Mouse (Mus musculus): ENCODE measurements at regions not wholly inside any gene's neighbourhood (a gene's known extent, or its start where the extent isn't known, plus 50 kb on each side); places are given as distances from the start of the nearest gene placed in this dataset.

DNA sequence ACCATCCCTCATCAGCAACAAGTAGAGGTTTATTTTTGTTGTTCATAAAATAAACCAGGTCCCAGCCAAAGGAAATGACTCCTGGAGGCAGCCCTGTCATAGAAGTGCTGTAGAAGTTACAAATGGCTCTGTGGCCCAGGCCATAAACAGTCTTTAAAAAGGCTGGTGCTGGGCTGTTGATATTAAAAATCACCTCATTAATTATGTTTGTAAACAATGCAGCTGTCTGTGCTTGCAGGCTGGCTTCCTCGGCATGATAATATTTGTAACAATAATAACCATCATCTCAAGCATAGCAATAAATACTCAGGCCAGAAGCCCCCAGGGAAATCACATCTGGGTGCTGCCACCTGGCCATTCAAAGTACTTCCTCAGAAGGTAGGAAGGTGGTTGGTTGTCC is 176.5 kb downstream of the Sptssa start:
- H3K27me3 ChIP-seq (ENCODE audit: control insufficient read depth, insufficient read depth, low read length) = no peaks in the 10 kb centered on the region
- 38% methylated on average over 1 of the region's 1 CpGs for WGBS

DNA sequence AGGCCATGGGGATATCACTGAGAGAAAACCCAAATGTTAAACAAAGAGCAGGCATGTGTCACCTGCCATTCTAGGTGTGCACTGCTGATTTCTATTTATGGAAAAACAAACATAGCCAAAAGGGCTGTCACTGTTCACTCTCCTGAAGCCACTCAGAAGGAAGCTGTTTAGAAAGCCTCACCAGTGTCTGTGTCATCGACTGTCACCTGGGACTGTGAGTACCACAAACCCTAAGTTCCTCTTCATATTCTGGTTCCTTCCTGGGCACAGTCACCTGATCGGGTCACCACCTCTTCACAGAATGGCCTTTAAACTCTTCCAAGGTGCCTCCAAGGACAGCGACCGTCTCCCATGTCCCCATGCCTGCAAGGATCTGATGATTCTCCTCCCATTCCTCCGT is 183.5 kb downstream of the Sptssa start:
- WGBS = 84% methylated on average over 5 of the region's 5 CpGs
- no peaks in the 10 kb centered on the region for H3K36me3 ChIP-seq (ENCODE audit: control insufficient read depth, insufficient read depth, low read length)

More for the DNA sequence above, 176.5 kb downstream of the Sptssa start:
- no peak overlapping the region for H3K4me3 ChIP-seq (ENCODE audit: low read depth, low read length)
- no peaks in the 10 kb centered on the region for H3K36me3 ChIP-seq (ENCODE audit: control insufficient read depth, insufficient read depth, low read length)
- no peak overlapping the region for H3K27ac ChIP-seq (ENCODE audit: low read depth, low read length)
- no peak overlapping the region for H3K9ac ChIP-seq (ENCODE audit: low read length)
- DNase-seq (ENCODE audit: low spot score) = no peak
- no peaks in the 10 kb centered on the region for H3K4me1 ChIP-seq (ENCODE audit: control insufficient read depth, insufficient read depth, low read length)
- H3K4me2 ChIP-seq (ENCODE audit: low read depth) = no peak overlapping the region
- H3K9me3 ChIP-seq (ENCODE audit: control insufficient read depth, low read length) = no peaks in the 10 kb centered on the region
- no peak for ATAC-seq (ENCODE audit: insufficient read depth, low FRiP score, low TSS enrichment)

GRCm38 (mm10) chr12:54472407-54472806 is 184.0 kb downstream of the Sptssa start:
- ATAC-seq (ENCODE audit: insufficient read depth, low FRiP score, low TSS enrichment) (no peak), DNase-seq (ENCODE audit: low spot score) (no peak)
- Histone ChIP-seq H3K4me2 (ENCODE audit: low read depth) (no peak overlapping the region), H3K9ac (ENCODE audit: low read length) (no peak overlapping the region), H3K4me3 (ENCODE audit: low read depth, low read length) (no peak overlapping the region), H3K27me3 (ENCODE audit: control insufficient read depth, insufficient read depth, low read length) (no peaks in the 10 kb centered on the region), H3K4me1 (ENCODE audit: control insufficient read depth, insufficient read depth, low read length) (no peaks in the 10 kb centered on the region), H3K9me3 (ENCODE audit: control insufficient read depth, low read length) (no peaks in the 10 kb centered on the region), H3K27ac (ENCODE audit: low read depth, low read length) (no peak overlapping the region), H3K36me3 (ENCODE audit: control insufficient read depth, insufficient read depth, low read length) (no peaks in the 10 kb centered on the region)
- 92% methylated on average over 3 of the region's 3 CpGs for WGBS

More for the DNA sequence above, 183.5 kb downstream of the Sptssa start:
- DNase-seq (ENCODE audit: low spot score) (no peak), ATAC-seq (ENCODE audit: insufficient read depth, low FRiP score, low TSS enrichment) (no peak)
- Histone ChIP-seq H3K4me3 (ENCODE audit: low read depth, low read length) (no peak overlapping the region), H3K9ac (ENCODE audit: low read length) (no peak overlapping the region), H3K4me1 (ENCODE audit: control insufficient read depth, insufficient read depth, low read length) (no peaks in the 10 kb centered on the region), H3K27ac (ENCODE audit: low read depth, low read length) (no peak overlapping the region), H3K9me3 (ENCODE audit: control insufficient read depth, low read length) (no peaks in the 10 kb centered on the region), H3K27me3 (ENCODE audit: control insufficient read depth, insufficient read depth, low read length) (no peaks in the 10 kb centered on the region), H3K4me2 (ENCODE audit: low read depth) (no peak overlapping the region)

- Histone ChIP-seq H3K4me3 (ENCODE audit: low read depth, low read length) (no peak overlapping the region), H3K4me1 (ENCODE audit: control insufficient read depth, insufficient read depth, low read length) (no peaks in the 10 kb centered on the region), H3K27ac (ENCODE audit: low read depth, low read length) (no peak overlapping the region), H3K4me2 (ENCODE audit: low read depth) (no peak overlapping the region), H3K9ac (ENCODE audit: low read length) (no peak overlapping the region), H3K27me3 (ENCODE audit: control insufficient read depth, insufficient read depth, low read length) (no peaks in the 10 kb centered on the region), H3K36me3 (ENCODE audit: control insufficient read depth, insufficient read depth, low read length) (no peaks in the 10 kb centered on the region), H3K9me3 (ENCODE audit: control insufficient read depth, low read length) (no peaks in the 10 kb centered on the region)
- DNase-seq (ENCODE audit: low spot score) (no peak), ATAC-seq (ENCODE audit: insufficient read depth, low FRiP score, low TSS enrichment) (no peak)
- 83% methylated on average over 2 of the region's 2 CpGs for WGBS
Observed at GRCm38 (mm10) chr12:54467635-54468034, 188.7 kb downstream of the Sptssa start.

- Histone ChIP-seq H3K4me2 (ENCODE audit: low read depth) (no peak overlapping the region), H3K27me3 (ENCODE audit: control insufficient read depth, insufficient read depth, low read length) (no peaks in the 10 kb centered on the region), H3K27ac (ENCODE audit: low read depth, low read length) (no peak overlapping the region), H3K9ac (ENCODE audit: low read length) (no peak overlapping the region), H3K36me3 (ENCODE audit: control insufficient read depth, insufficient read depth, low read length) (no peaks in the 10 kb centered on the region), H3K4me3 (ENCODE audit: low read depth, low read length) (no peak overlapping the region), H3K9me3 (ENCODE audit: control insufficient read depth, low read length) (no peaks in the 10 kb centered on the region), H3K4me1 (ENCODE audit: control insufficient read depth, insufficient read depth, low read length) (no peaks in the 10 kb centered on the region)
- DNase-seq (ENCODE audit: low spot score) = no peak
- ATAC-seq (ENCODE audit: insufficient read depth, low FRiP score, low TSS enrichment) = no peak
- 83% methylated on average over 7 of the region's 7 CpGs for WGBS
Observed at GRCm38 (mm10) chr12:54463806-54464205, 192.6 kb downstream of the Sptssa start.

- ATAC-seq (ENCODE audit: insufficient read depth, low FRiP score, low TSS enrichment) = no peak
- Histone ChIP-seq H3K4me2 (ENCODE audit: low read depth) (no peak overlapping the region), H3K9ac (ENCODE audit: low read length) (no peak overlapping the region), H3K4me3 (ENCODE audit: low read depth, low read length) (no peak overlapping the region), H3K4me1 (ENCODE audit: control insufficient read depth, insufficient read depth, low read length) (no peaks in the 10 kb centered on the region), H3K9me3 (ENCODE audit: control insufficient read depth, low read length) (no peaks in the 10 kb centered on the region), H3K27me3 (ENCODE audit: control insufficient read depth, insufficient read depth, low read length) (no peaks in the 10 kb centered on the region), H3K36me3 (ENCODE audit: control insufficient read depth, insufficient read depth, low read length) (no peaks in the 10 kb centered on the region), H3K27ac (ENCODE audit: low read depth, low read length) (no peak overlapping the region)
- no peak for DNase-seq (ENCODE audit: low spot score)
- 83% methylated on average over 3 of the region's 3 CpGs for WGBS
Observed at GRCm38 (mm10) chr12:54461411-54461810, 195.0 kb downstream of the Sptssa start.

DNA sequence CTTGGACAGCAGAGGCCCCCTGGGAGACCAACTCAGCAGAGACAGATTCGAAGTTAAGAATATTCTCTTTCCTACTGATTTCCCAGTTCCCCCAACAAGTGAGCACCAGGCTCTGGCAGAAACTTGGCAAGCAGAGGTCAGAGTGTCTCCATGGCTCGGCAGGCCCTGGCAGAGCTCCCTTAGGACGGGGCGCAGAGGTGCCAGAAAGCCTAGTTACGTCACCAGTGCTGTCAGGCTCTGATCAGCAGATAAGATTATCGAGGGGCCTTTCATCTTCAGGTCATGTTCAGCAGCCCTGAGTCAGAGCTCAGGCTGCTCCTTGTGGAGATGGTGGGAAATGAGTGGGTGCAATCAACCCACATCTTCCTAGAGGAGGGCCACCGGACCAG is 196.2 kb downstream of the Sptssa start:
- no peak overlapping the region for H3K4me3 ChIP-seq (ENCODE audit: low read depth, low read length)
- H3K27me3 ChIP-seq (ENCODE audit: control insufficient read depth, insufficient read depth, low read length) = no peaks in the 10 kb centered on the region
- no peak for DNase-seq (ENCODE audit: low spot score)
- no peak overlapping the region for H3K9ac ChIP-seq (ENCODE audit: low read length)
- WGBS = 93% methylated on average over 7 of the region's 7 CpGs
- no peaks in the 10 kb centered on the region for H3K36me3 ChIP-seq (ENCODE audit: control insufficient read depth, insufficient read depth, low read length)
- no peak for ATAC-seq (ENCODE audit: insufficient read depth, low FRiP score, low TSS enrichment)
- H3K4me1 ChIP-seq (ENCODE audit: control insufficient read depth, insufficient read depth, low read length) = no peaks in the 10 kb centered on the region
- H3K27ac ChIP-seq (ENCODE audit: low read depth, low read length) = no peak overlapping the region
- H3K9me3 ChIP-seq (ENCODE audit: control insufficient read depth, low read length) = no peaks in the 10 kb centered on the region
- no peak overlapping the region for H3K4me2 ChIP-seq (ENCODE audit: low read depth)

DNA sequence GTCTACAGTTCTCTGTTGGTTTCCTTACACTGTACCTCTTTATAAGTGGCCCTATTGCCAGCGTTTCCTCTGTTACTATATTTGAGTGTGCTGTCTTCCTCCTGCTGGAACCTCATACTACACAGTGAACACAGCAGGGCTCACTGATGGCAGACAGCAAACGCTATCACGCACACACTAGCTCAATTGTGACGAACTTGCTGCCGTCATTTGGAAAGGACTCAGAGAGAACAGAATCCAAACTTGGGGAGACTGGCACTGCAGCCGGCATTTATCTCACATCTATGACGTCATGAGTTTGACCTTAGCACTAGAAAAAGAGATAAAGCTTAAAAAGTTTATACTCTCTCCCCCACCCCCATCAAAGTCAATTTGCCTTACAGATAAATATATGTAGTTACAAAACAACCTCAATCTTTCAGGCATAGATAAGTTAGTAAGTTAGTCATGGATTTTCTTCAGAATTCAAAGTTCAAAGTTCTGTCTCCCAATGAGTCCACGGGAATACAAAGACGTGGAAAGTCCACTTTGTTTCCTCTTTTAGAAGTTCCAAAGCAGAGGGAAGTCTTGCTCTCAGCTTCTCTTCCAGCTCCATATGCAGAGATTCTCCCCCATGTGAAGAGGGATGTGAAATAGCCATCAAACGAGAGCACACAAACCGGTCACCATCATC is 196.8 kb downstream of the Sptssa start:
- Histone ChIP-seq H3K27ac (ENCODE audit: low read depth, low read length) (no peak overlapping the region), H3K9me3 (ENCODE audit: control insufficient read depth, low read length) (no peaks in the 10 kb centered on the region), H3K36me3 (ENCODE audit: control insufficient read depth, insufficient read depth, low read length) (no peaks in the 10 kb centered on the region), H3K27me3 (ENCODE audit: control insufficient read depth, insufficient read depth, low read length) (no peaks in the 10 kb centered on the region), H3K4me3 (ENCODE audit: low read depth, low read length) (no peak overlapping the region), H3K4me1 (ENCODE audit: control insufficient read depth, insufficient read depth, low read length) (no peaks in the 10 kb centered on the region), H3K9ac (ENCODE audit: low read length) (no peak overlapping the region), H3K4me2 (ENCODE audit: low read depth) (no peak overlapping the region)
- DNase-seq (ENCODE audit: low spot score) (no peak), ATAC-seq (ENCODE audit: insufficient read depth, low FRiP score, low TSS enrichment) (no peak)
- WGBS = 87% methylated on average over 11 of the region's 11 CpGs

DNA sequence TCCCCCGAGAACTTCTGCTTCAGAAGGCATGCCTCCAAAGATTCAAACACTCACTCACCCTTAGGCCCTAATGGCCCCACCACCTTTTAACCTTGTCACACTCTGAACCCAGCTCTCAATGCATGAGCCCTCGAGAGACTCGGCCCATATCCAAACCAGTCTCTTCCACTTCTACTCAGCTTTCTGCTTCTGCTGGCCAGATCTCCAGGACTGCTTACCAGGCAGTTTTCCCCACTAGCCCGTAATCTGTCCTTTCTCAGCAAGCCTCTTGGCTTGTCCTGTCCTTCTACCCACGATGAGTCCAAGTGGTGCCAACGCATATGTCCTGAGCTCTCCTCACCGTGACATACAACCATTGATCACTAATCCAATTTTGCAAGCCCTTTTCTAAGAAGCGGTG is 199.6 kb downstream of the Sptssa start:
- WGBS = 90% methylated on average over 8 of the region's 8 CpGs
- no peak overlapping the region for H3K27ac ChIP-seq (ENCODE audit: low read depth, low read length)

More for the DNA sequence above, 199.6 kb downstream of the Sptssa start:
- Histone ChIP-seq H3K9me3 (ENCODE audit: control insufficient read depth, low read length) (no peaks in the 10 kb centered on the region), H3K4me1 (ENCODE audit: control insufficient read depth, insufficient read depth, low read length) (no peaks in the 10 kb centered on the region), H3K9ac (ENCODE audit: low read length) (no peak overlapping the region), H3K36me3 (ENCODE audit: control insufficient read depth, insufficient read depth, low read length) (no peaks in the 10 kb centered on the region), H3K4me3 (ENCODE audit: low read depth, low read length) (no peak overlapping the region), H3K27me3 (ENCODE audit: control insufficient read depth, insufficient read depth, low read length) (no peaks in the 10 kb centered on the region), H3K4me2 (ENCODE audit: low read depth) (no peak overlapping the region)
- ATAC-seq (ENCODE audit: insufficient read depth, low FRiP score, low TSS enrichment) (no peak), DNase-seq (ENCODE audit: low spot score) (no peak)
